Mouse (Mus musculus) kidney, embryonic 16.5 days (tissue): ENCODE data around the gene Ednrb. TPM values are rescaled to one million over a fixed set of nuclear protein-coding genes. Genes with fewer than 3 reads are reported as not detected.
A peak's percentile ranks its signal among the peaks of the same experiment; 100 is the strongest.

Experiments used
- ATAC-seq: fragments of 200-750 bp; cut with Nextera tagmentation; 2 replicates; pipeline ENCODE4 v1.8.0; 2017; ENCODE audit warnings: moderate TSS enrichment; ENCODE audit not compliant: low FRiP score, low TSS enrichment
- H3K27ac ChIP-seq: fragments of 300-500 bp; sonication (generic); 2 replicates; pipeline ENCODE4 v1.5.1; 2014; ENCODE audit warnings: low read length
- H3K27me3 ChIP-seq: fragments of 300-500 bp; sonication (generic); 2 replicates; pipeline ENCODE4 v1.6.1; 2014; ENCODE audit warnings: low read length, control low read depth, mixed read lengths; ENCODE audit not compliant: insufficient read depth
- H3K36me3 ChIP-seq: fragments of 300-500 bp; sonication (generic); 2 replicates; pipeline ENCODE4 v1.6.1; 2014; ENCODE audit warnings: low read length, control low read depth, mixed read lengths; ENCODE audit not compliant: insufficient read depth
- H3K4me1 ChIP-seq: fragments of 300-500 bp; sonication (generic); 2 replicates; pipeline ENCODE4 v1.6.1; 2014; ENCODE audit warnings: low read length, control low read depth, mixed read lengths; ENCODE audit not compliant: insufficient read depth
- H3K4me2 ChIP-seq: fragments of 300-500 bp; sonication (generic); replicated peaks from 2 replicates; pipeline ENCODE4 v1.6.1; 2014; ENCODE audit warnings: low read depth, low read length
- H3K4me3 ChIP-seq: fragments of 300-500 bp; sonication (generic); 2 replicates; pipeline ENCODE4 v1.5.1; 2014; ENCODE audit warnings: mild to moderate bottlenecking, low read length
- H3K9ac ChIP-seq: fragments of 300-500 bp; sonication (generic); replicated peaks from 2 replicates; pipeline ENCODE4 v1.6.1; 2014; ENCODE audit warnings: low read length
- H3K9me3 ChIP-seq: fragments of 300-500 bp; sonication (generic); 2 replicates; pipeline ENCODE4 v1.6.1; 2016; ENCODE audit warnings: low read length, control low read depth
- WGBS: fragments of 180-500 bp; shearing (Covaris S2); extraction: QIAGEN DNeasy Blood & Tissue Kit; methylation state at CpG from one replicate; pipeline ENCODE4 v1.1.7; 2014; 5-methylcytosine and 5-hydroxymethylcytosine counted together
- polyA plus RNA-seq: library from polyadenylated mRNA; unstranded; fragments of >200 nt; fragmentation: Nextera tagmentation; extraction: Ambion mirVana; gene quantifications from 2 replicates; pipeline ENCODE4 v1.2.1, GENCODE M21; 2015

Gene Ednrb
- polyA plus RNA-seq = 52.7 and 57.7 TPM in 2 replicates

- Histone ChIP-seq H3K36me3 (no peaks in the 10 kb centered on the region), H3K27ac (peak within 1 kb of the TSS; percentile 62), H3K4me1 (peaks cover 7% of the 10 kb centered on the region), H3K9me3 (no peaks in the 10 kb centered on the region), H3K27me3 (peaks cover 7% of the 10 kb centered on the region; the same call in 1 of the 2 replicates), H3K9ac (peak within 1 kb of the TSS; percentile 52), H3K4me2 (peak within 1 kb of the TSS; percentile 64), H3K4me3 (peak within 1 kb of the TSS; percentile 48)
- WGBS = 1% methylated on average over 24 of the region's 24 CpGs
- ATAC-seq = peak; percentile 81; the same call in 1 of the 2 replicates
These were observed at the start of gene Ednrb for GRCm38 (mm10) chr14:103844011-103844549. Ednrb (minus strand) TSS chr14:103844402.

- 81% methylated on average over 8 of the region's 8 CpGs for WGBS
- H3K27ac ChIP-seq = no peak overlapping the region
- no peaks in the 10 kb centered on the region for H3K27me3 ChIP-seq
- H3K9ac ChIP-seq = no peak overlapping the region
- no peak overlapping the region for H3K4me2 ChIP-seq
- H3K9me3 ChIP-seq = no peaks in the 10 kb centered on the region
- no peak for ATAC-seq
- no peaks in the 10 kb centered on the region for H3K36me3 ChIP-seq
- H3K4me3 ChIP-seq = no peak overlapping the region
- no peaks in the 10 kb centered on the region for H3K4me1 ChIP-seq
These were observed 48.3 kb upstream of the Ednrb start for GRCm38 (mm10) chr14:103892411-103892938.

GRCm38 (mm10) chr14:103890761-103891160 lies 46.6 kb upstream of the Ednrb start:
- H3K9me3 ChIP-seq = no peaks in the 10 kb centered on the region
- H3K4me1 ChIP-seq = no peaks in the 10 kb centered on the region
- no peaks in the 10 kb centered on the region for H3K27me3 ChIP-seq
- WGBS = 75% methylated on average over 4 of the region's 4 CpGs
- no peak overlapping the region for H3K4me2 ChIP-seq
- no peak overlapping the region for H3K27ac ChIP-seq
- no peak overlapping the region for H3K4me3 ChIP-seq
- no peak overlapping the region for H3K9ac ChIP-seq
- no peaks in the 10 kb centered on the region for H3K36me3 ChIP-seq
- no peak for ATAC-seq

- no peak overlapping the region for H3K4me3 ChIP-seq
- 0 out of 2 replicates have a peak overlapping the region, but pooled peaks have one; percentile 14 for H3K27ac ChIP-seq
- no peak overlapping the region for H3K9ac ChIP-seq
- WGBS = 64% methylated on average over 7 of the region's 7 CpGs
- peak; percentile 77 for ATAC-seq
- H3K36me3 ChIP-seq = no peaks in the 10 kb centered on the region
- H3K27me3 ChIP-seq = no peaks in the 10 kb centered on the region
- H3K9me3 ChIP-seq = no peaks in the 10 kb centered on the region
- no peak overlapping the region for H3K4me2 ChIP-seq
- H3K4me1 ChIP-seq = no peaks in the 10 kb centered on the region
These were observed 40.8 kb upstream of the Ednrb start for GRCm38 (mm10) chr14:103884892-103885575.

GRCm38 (mm10) chr14:103882943-103883342 lies 38.7 kb upstream of the Ednrb start:
- Histone ChIP-seq H3K27me3 (no peaks in the 10 kb centered on the region), H3K36me3 (no peaks in the 10 kb centered on the region), H3K4me1 (no peaks in the 10 kb centered on the region), H3K4me2 (no peak overlapping the region), H3K27ac (no peak overlapping the region), H3K9me3 (no peaks in the 10 kb centered on the region), H3K4me3 (no peak overlapping the region), H3K9ac (no peak overlapping the region)
- ATAC-seq = no peak
- WGBS = 90% methylated on average over 3 of the region's 3 CpGs

- no peak overlapping the region for H3K4me2 ChIP-seq
- 66% methylated on average over 2 of the region's 2 CpGs for WGBS
- no peaks in the 10 kb centered on the region for H3K9me3 ChIP-seq
- H3K36me3 ChIP-seq = no peaks in the 10 kb centered on the region
- H3K27me3 ChIP-seq = no peaks in the 10 kb centered on the region
- H3K4me3 ChIP-seq = no peak overlapping the region
- no peaks in the 10 kb centered on the region for H3K4me1 ChIP-seq
- no peak overlapping the region for H3K27ac ChIP-seq
- no peak for ATAC-seq
- no peak overlapping the region for H3K9ac ChIP-seq
These were observed 32.9 kb upstream of the Ednrb start for GRCm38 (mm10) chr14:103877117-103877516.

GRCm38 (mm10) chr14:103876598-103876997 lies 32.4 kb upstream of the Ednrb start:
- no peak overlapping the region for H3K27ac ChIP-seq
- no peaks in the 10 kb centered on the region for H3K9me3 ChIP-seq
- no peaks in the 10 kb centered on the region for H3K4me1 ChIP-seq
- no peaks in the 10 kb centered on the region for H3K36me3 ChIP-seq
- ATAC-seq = no peak
- H3K9ac ChIP-seq = no peak overlapping the region
- no peaks in the 10 kb centered on the region for H3K27me3 ChIP-seq
- no peak overlapping the region for H3K4me2 ChIP-seq
- H3K4me3 ChIP-seq = no peak overlapping the region
- WGBS = 84% methylated on average over 3 of the region's 3 CpGs

GRCm38 (mm10) chr14:103866636-103867035 lies 22.4 kb upstream of the Ednrb start:
- 83% methylated on average over 2 of the region's 2 CpGs for WGBS
- Histone ChIP-seq H3K27me3 (no peaks in the 10 kb centered on the region), H3K9me3 (no peaks in the 10 kb centered on the region), H3K27ac (no peak overlapping the region), H3K4me3 (no peak overlapping the region), H3K36me3 (no peaks in the 10 kb centered on the region), H3K4me2 (no peak overlapping the region), H3K4me1 (no peaks in the 10 kb centered on the region), H3K9ac (no peak overlapping the region)
- no peak for ATAC-seq

GRCm38 (mm10) chr14:103865226-103865625 lies 21.0 kb upstream of the Ednrb start:
- no peaks in the 10 kb centered on the region for H3K9me3 ChIP-seq
- no peak overlapping the region for H3K27ac ChIP-seq
- no peaks in the 10 kb centered on the region for H3K36me3 ChIP-seq
- H3K27me3 ChIP-seq = no peaks in the 10 kb centered on the region
- H3K4me1 ChIP-seq = no peaks in the 10 kb centered on the region
- no peak for ATAC-seq
- H3K4me2 ChIP-seq = no peak overlapping the region
- H3K4me3 ChIP-seq = no peak overlapping the region
- WGBS = 75% methylated on average over 2 of the region's 2 CpGs
- H3K9ac ChIP-seq = no peak overlapping the region
